Mouse (Mus musculus) kidney, postnatal 10 days (tissue): Measurements from ENCODE around the gene Acr.

ENCODE experiments used
- DNase-seq: peaks from one replicate; pipeline ENCODE4 v3.0.0; 2021; ENCODE audit warnings: mixed read lengths

Acr gene

DNA sequence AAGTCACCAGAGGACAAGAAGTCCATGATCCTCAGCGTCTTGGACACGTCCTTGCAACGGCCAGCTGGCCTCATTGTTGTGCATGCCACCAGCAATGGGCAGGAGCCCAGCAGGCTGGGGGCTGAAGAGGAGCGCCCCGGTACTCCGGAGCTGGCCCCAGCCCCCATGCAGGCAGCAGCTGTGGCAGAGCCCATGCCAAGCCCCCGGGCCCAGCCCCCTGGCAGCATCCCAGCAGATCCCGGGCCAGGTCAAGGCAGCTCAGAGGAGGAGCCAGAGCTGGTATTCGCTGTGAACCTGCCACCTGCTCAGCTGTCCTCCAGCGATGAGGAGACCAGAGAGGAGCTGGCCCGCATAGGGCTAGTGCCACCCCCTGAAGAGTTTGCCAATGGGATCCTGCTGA lies 19.3 kb upstream of the Acr start:
- no peak for DNase-seq

- DNase-seq = no peak
Measured at GRCm38 (mm10) chr15:89550506-89550905, 17.6 kb upstream of the Acr start.

DNA sequence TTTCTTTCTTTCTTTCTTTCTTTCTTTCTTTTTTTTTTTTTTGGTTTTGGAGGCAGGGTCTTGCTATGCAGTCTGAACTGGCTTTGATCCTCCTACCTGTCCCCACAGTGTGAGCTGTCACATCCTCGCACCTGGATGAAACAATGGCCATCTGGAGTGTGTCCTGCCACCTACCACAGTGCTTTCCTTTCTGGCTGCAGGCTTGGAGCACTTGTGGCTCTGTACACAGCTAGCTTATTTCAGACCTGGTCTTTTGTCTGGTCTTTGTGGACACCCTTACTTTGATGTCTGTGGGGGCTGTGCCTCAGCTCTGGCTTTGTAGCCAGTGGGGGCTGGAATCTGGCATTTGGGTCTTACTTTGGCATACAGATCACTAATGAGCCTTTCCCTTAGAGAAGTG lies 16.4 kb upstream of the Acr start:
- no peak for DNase-seq

DNA sequence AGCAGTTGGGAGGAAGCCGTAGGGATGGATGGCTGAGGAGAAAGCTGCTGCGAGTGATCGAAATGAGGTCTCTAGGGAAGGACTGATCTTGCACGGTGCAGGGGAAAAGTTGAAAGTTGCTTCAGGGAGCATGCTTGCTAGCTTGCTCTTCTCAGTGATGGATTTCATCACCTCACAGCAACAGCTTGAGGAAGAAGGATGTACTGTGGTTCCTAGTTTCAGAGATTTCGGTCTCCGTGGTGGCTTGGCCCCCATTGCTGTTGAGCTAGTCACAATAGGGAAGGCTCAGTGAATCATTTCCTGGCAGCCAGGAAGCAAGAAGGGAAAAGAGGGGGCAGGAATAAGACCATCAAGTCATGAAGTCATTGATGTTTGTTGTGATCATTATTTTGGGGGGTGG lies 12.5 kb upstream of the Acr start:
- DNase-seq = no peak

DNA sequence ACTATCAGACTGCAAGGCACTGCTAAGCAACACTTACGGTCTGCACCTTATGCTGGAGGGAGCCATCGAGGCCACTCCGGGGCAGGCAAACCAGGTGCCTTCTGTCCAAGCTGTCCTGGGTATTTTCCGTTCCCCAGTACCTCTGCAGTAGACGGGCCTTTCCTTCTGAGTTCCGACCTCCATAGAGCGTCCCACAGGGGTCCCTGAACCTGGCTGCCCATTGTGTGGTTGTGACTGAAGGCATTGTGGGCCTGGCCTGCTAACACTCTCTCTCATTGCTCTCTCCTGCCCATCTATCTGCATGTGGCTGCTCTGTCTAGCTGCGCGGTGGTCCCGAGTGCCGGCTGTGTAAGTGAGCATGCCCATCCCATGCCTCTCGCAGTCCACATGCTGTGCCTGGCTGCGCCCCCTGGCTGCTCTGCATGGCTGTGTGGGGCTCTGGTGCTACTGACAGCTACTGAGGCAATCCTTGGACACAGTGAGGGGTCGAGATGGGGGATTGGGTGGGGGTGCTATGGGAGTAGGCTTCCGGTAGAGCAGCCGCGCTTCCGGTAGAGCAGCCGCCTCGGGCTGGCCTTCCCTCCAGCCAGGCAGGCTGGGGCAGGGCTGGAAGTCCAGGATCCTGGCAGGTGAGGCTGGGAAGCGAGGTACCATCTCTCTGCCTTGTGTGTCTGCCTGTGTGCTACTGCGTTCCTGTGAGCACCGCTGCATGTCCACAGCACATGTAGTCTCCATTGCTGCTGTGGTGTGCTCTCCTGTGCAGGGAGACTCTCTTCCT lies 11.5 kb upstream of the Acr start:
- DNase-seq = peak; percentile 46

DNA sequence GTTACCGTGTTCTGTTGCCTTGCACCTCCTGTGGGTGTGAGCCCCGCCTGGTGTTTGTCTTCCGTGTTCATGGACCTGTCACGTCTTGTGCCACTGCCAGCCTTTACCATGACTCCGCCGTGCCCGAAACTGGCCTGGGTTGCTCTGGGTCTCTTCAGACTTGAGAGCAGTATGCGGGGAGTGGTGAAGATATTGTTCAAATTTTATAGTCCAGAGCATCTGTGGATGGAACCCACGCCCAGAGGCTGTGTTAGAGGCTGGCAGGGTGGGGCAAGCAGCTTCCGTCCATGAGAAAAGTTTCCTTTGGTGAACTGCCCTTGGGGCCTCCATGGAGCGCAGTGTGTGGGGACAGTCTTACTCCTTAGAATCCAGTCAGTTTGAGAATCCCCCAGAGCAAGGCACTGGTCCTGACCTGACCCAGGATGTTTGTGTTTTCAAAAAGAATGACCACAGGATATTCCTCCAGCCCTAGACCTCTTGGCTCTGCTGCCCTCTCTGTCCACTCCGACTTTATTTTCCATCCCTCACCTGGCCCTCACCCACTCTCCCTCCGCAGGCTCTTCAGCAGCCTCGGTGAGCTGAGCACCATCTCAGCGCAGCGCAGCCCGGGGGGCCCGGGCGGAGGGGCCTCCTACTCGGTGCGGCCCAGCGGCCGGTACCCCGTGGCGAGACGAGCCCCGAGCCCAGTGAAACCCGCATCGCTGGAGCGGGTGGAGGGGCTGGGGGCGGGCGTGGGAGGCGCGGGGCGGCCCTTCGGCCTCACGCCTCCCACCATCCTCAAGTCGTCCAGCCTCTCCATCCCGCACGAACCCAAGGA lies 10.7 kb upstream of the Acr start:
- no peak for DNase-seq

DNA sequence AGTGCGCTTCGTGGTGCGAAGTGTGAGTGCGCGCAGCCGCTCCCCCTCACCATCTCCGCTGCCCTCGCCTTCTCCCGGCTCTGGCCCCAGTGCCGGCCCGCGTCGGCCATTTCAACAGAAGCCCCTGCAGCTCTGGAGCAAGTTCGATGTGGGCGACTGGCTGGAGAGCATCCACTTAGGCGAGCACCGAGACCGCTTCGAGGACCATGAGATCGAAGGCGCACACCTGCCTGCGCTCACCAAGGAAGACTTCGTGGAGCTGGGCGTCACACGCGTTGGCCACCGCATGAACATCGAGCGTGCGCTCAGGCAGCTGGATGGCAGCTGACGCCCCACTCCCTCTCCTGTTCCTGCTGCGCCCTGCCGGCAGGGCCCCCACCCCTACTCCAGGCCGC lies 10.1 kb upstream of the Acr start:
- no peak for DNase-seq

- no peak for DNase-seq
Measured at GRCm38 (mm10) chr15:89559202-89559731, 8.9 kb upstream of the Acr start.

- no peak for DNase-seq
Measured at GRCm38 (mm10) chr15:89572147-89572546, 4.0 kb downstream of the Acr start.

DNA sequence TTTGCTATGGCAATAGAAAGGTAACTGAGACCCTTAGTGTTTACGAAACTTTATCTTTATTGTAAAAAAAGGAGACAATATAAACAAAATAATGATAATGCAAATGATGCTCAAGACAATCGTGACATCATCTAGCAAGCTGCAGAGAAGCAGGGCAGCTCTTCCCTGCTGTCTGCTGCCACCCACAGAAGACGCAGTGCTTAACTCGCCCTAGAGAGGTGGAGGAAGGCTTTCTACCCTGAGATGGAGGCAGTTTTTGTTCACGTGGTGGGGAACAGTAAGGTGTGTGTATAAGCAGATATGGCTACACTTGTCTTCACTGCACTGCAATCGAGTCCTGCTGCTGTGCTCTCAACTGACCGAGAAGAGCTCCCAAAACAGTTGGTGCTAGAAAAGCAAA lies 14.4 kb downstream of the Acr start:
- no peak for DNase-seq

DNA sequence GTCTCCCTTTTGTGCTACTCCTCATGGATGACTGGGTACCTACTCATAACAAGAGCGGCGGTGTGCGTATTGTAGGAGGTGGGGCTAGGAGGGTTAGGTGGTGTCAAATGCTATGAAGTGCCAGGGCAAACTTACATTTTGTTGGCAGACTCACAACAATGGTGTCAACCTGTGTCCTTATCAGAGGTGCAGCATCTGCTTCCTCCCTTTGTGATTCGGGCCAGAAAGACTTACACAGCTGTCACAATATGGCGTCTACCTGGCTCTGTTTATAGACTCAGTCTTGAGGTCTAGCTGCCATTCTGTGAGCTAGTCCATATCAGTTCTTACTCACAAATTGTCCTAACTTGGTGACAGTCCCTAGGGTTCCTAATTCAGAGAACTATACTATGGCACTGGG lies 17.0 kb downstream of the Acr start:
- DNase-seq = no peak

DNA sequence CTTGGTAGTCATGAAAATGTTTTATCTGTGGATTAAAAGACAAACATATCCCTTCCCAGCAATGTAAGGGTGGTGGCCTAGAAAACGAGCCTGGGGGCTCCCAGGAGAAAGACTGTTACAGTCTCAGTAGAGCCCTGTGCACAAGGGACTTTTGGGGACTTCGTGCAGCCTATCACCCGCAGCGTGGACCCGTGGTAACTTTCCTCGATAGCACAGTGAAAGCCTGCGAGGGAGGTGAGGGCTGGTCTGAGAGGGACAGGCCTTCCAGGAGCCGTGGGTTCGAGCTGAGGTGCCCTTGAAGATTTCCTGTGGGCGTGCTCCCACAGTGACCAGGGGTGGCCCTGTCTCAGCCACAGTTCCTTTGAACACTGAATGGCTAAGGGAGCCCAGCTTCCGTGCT lies 17.5 kb downstream of the Acr start:
- no peak for DNase-seq

- DNase-seq = peak; percentile 48
Measured at GRCm38 (mm10) chr15:89589146-89589545, 21.0 kb downstream of the Acr start.

- DNase-seq = no peak
Measured at GRCm38 (mm10) chr15:89591317-89591716, 23.2 kb downstream of the Acr start.

GRCm38 (mm10) chr15:89591723-89592455 lies 23.8 kb downstream of the Acr start, which contains the start of gene Rabl2:
Gene Rabl2 (minus strand): TSS chr15:89591923.
- DNase-seq = peak; percentile 94

- DNase-seq = no peak
Measured at GRCm38 (mm10) chr15:89592548-89592947, 24.4 kb downstream of the Acr start.

GRCm38 (mm10) chr15:89605822-89606570 lies 37.9 kb downstream of the Acr start:
- no peak for DNase-seq

- no peak for DNase-seq
Measured at GRCm38 (mm10) chr15:89607480-89607879, 39.4 kb downstream of the Acr start.

GRCm38 (mm10) chr15:89607888-89608287 lies 39.8 kb downstream of the Acr start:
- DNase-seq = no peak

GRCm38 (mm10) chr15:89622312-89622958 lies 54.3 kb downstream of the Acr start:
- DNase-seq = peak; percentile 46

GRCm38 (mm10) chr15:89622959-89623625 lies 55.0 kb downstream of the Acr start:
- DNase-seq = no peak
